Mouse (Mus musculus) heart, postnatal 25 days (tissue): ENCODE measurements around the gene 4931417E11Rik. TPM values are rescaled to one million over a fixed set of nuclear protein-coding genes. Genes with fewer than 3 reads are reported as not detected.

ENCODE experiments used
- DNase-seq: peaks from one replicate; pipeline ENCODE4 v3.0.0; 2022; ENCODE audit warnings: low spot score
- intact Hi-C: fragments of 180-260 bp; cut with DNase I; formaldehyde crosslinking; loops from one replicate; pipeline ENCODE4 v1.15.1; 2025
- total RNA-seq, 2 experiments: library from RNA; stranded (reverse); gene quantifications; 2 replicates each; pipeline ENCODE4 v1.2.3; 2021

4931417E11Rik gene
- total RNA-seq = not detected

GRCm38 (mm10) chr6:73469567-73469966 is at the start of gene 4931417E11Rik:
Gene 4931417E11Rik (minus strand): TSS chr6:73469667.
- no peak for DNase-seq
- intact Hi-C loops = no loop called here

- intact Hi-C loops = no loop called here
- DNase-seq = no peak
Observed at GRCm38 (mm10) chr6:73517818-73518396, 48.4 kb upstream of the 4931417E11Rik start.

- DNase-seq = no peak
- intact Hi-C loops = no loop called here
Observed at GRCm38 (mm10) chr6:73512907-73513306, 43.4 kb upstream of the 4931417E11Rik start.

- intact Hi-C loops = no loop called here
- DNase-seq = no peak
Observed at GRCm38 (mm10) chr6:73499631-73500030, 30.2 kb upstream of the 4931417E11Rik start.

- DNase-seq = no peak
- intact Hi-C loops = no loop called here
Observed at GRCm38 (mm10) chr6:73497321-73497720, 27.9 kb upstream of the 4931417E11Rik start.

- no peak for DNase-seq
- intact Hi-C loops = no loop called here
Observed at GRCm38 (mm10) chr6:73490524-73490923, 21.1 kb upstream of the 4931417E11Rik start.

- intact Hi-C loops = no loop called here
- DNase-seq = no peak
Observed at GRCm38 (mm10) chr6:73485616-73486015, 16.1 kb upstream of the 4931417E11Rik start.

GRCm38 (mm10) chr6:73466084-73466483 is 3.4 kb downstream of the 4931417E11Rik start:
- no peak for DNase-seq
- intact Hi-C loops = no loop called here

GRCm38 (mm10) chr6:73462543-73462942 is 6.9 kb downstream of the 4931417E11Rik start:
- intact Hi-C loops = no loop called here
- DNase-seq = no peak

- intact Hi-C loops = no loop called here
- DNase-seq = no peak
Observed at GRCm38 (mm10) chr6:73433912-73434311, 35.6 kb downstream of the 4931417E11Rik start.

- DNase-seq = no peak
- intact Hi-C loops = no loop called here
Observed at GRCm38 (mm10) chr6:73428618-73429336, 40.7 kb downstream of the 4931417E11Rik start.

- DNase-seq = no peak
- intact Hi-C loops = no loop called here
Observed at GRCm38 (mm10) chr6:73427273-73427812, 42.1 kb downstream of the 4931417E11Rik start.

Other genes with a start within 250 kb of the 4931417E11Rik start
- under 1 TPM; 0.08 to 0.11 TPM for gene Dnah6, start 248.0 kb downstream of the 4931417E11Rik start, total RNA-seq
- 100 to 1,000 TPM; 581 TPM for gene Suclg1, start 221.3 kb downstream of the 4931417E11Rik start, total RNA-seq